Mouse (Mus musculus): ENCODE data around the gene Trio.

GRCm38 (mm10) chr15:28026167-28026481 is 476 bp upstream of the Trio start:
- TF ChIP-seq CTCF (IDR thresholded peaks at IDR 0.05; ENCODE audit: extremely low read depth, insufficient read depth, insufficient read length, insufficient replicate concordance) (peak; percentile 29; the same call in 1 of the 2 replicates), POLR2A (IDR thresholded peaks at IDR 0.05; ENCODE audit: low read depth, low read length) (no peak)
